Mouse (Mus musculus): ENCODE results near the gene Pla1a. TPM values are rescaled to one million over a fixed set of nuclear protein-coding genes. Genes with fewer than 3 reads are reported as not detected.

The Pla1a gene
- polyA plus RNA-seq, 1 experiment from 2014 or later: 0.23 TPM

- Histone ChIP-seq H3K9me3 (ENCODE audit: control insufficient read depth, low read length) (no peaks in the 10 kb centered on the region), H3K4me3 (ENCODE audit: low read depth, low read length) (no peak overlapping the region), H3K36me3 (ENCODE audit: control insufficient read depth, insufficient read depth, low read length) (no peaks in the 10 kb centered on the region), H3K4me1 (ENCODE audit: control insufficient read depth, insufficient read depth, low read length) (no peaks in the 10 kb centered on the region), H3K27me3 (ENCODE audit: control insufficient read depth, insufficient read depth, low read length) (no peaks in the 10 kb centered on the region), H3K27ac (ENCODE audit: low read depth, low read length) (no peak overlapping the region), H3K4me2 (no peak overlapping the region), H3K9ac (ENCODE audit: low read length) (no peak overlapping the region)
- ATAC-seq (ENCODE audit: low FRiP score) (no peak), DNase-seq (ENCODE audit: low spot score, missing footprints) (no peak)
- WGBS: 91% methylated on average over 3 of the region's 3 CpGs
These were observed 69.7 kb downstream of the Pla1a start for GRCm38 (mm10) chr16:38363256-38363595.

- no peak overlapping the region for H3K4me3 ChIP-seq (ENCODE audit: low read depth, low read length)
- H3K27me3 ChIP-seq (ENCODE audit: control insufficient read depth, insufficient read depth, low read length): no peaks in the 10 kb centered on the region
- WGBS: 86% methylated on average over 20 of the region's 20 CpGs
- no peak for ATAC-seq (ENCODE audit: low FRiP score)
- H3K36me3 ChIP-seq (ENCODE audit: control insufficient read depth, insufficient read depth, low read length): no peaks in the 10 kb centered on the region
- no peak overlapping the region for H3K4me2 ChIP-seq
- no peak overlapping the region for H3K9ac ChIP-seq (ENCODE audit: low read length)
- H3K4me1 ChIP-seq (ENCODE audit: control insufficient read depth, insufficient read depth, low read length): no peaks in the 10 kb centered on the region
- no peak for DNase-seq (ENCODE audit: low spot score, missing footprints)
- no peak overlapping the region for H3K27ac ChIP-seq (ENCODE audit: low read depth, low read length)
- H3K9me3 ChIP-seq (ENCODE audit: control insufficient read depth, low read length): no peaks in the 10 kb centered on the region
These were observed 70.3 kb downstream of the Pla1a start for GRCm38 (mm10) chr16:38362493-38363255.

- Histone ChIP-seq H3K27me3 (ENCODE audit: control insufficient read depth, insufficient read depth, low read length) (no peaks in the 10 kb centered on the region), H3K9me3 (ENCODE audit: control insufficient read depth, low read length) (no peaks in the 10 kb centered on the region), H3K36me3 (ENCODE audit: control insufficient read depth, insufficient read depth, low read length) (no peaks in the 10 kb centered on the region), H3K4me1 (ENCODE audit: control insufficient read depth, insufficient read depth, low read length) (no peaks in the 10 kb centered on the region), H3K9ac (ENCODE audit: low read length) (no peak within 1 kb of the TSS), H3K4me2 (no peak within 1 kb of the TSS), H3K27ac (ENCODE audit: low read depth, low read length) (no peak within 1 kb of the TSS), H3K4me3 (ENCODE audit: low read depth, low read length) (no peak within 1 kb of the TSS)
- WGBS: 64% methylated on average over 10 of the region's 10 CpGs
- ATAC-seq (ENCODE audit: low FRiP score) (no peak), DNase-seq (ENCODE audit: low spot score, missing footprints) (peak; percentile 78)
These were observed 71.0 kb downstream of the Pla1a start, which contains the start of gene Popdc2 for GRCm38 (mm10) chr16:38361933-38362332. Popdc2 (plus strand) TSS chr16:38362209.

- no peak overlapping the region for H3K4me3 ChIP-seq (ENCODE audit: low read depth, low read length)
- ATAC-seq (ENCODE audit: low FRiP score): no peak
- H3K36me3 ChIP-seq (ENCODE audit: control insufficient read depth, insufficient read depth, low read length): peaks cover 3% of the 10 kb centered on the region; the same call in 1 of the 2 replicates
- H3K4me1 ChIP-seq (ENCODE audit: control insufficient read depth, insufficient read depth, low read length): no peaks in the 10 kb centered on the region
- no peak for DNase-seq (ENCODE audit: low spot score, missing footprints)
- H3K27me3 ChIP-seq (ENCODE audit: control insufficient read depth, insufficient read depth, low read length): no peaks in the 10 kb centered on the region
- no peak overlapping the region for H3K4me2 ChIP-seq
- no peak overlapping the region for H3K27ac ChIP-seq (ENCODE audit: low read depth, low read length)
- H3K9ac ChIP-seq (ENCODE audit: low read length): no peak overlapping the region
- 24% methylated on average over 2 of the region's 2 CpGs for WGBS
- no peaks in the 10 kb centered on the region for H3K9me3 ChIP-seq (ENCODE audit: control insufficient read depth, low read length)
These were observed 72.6 kb downstream of the Pla1a start for GRCm38 (mm10) chr16:38360317-38360716.

GRCm38 (mm10) chr16:38359857-38360256 is 73.1 kb downstream of the Pla1a start:
- Histone ChIP-seq H3K36me3 (ENCODE audit: control insufficient read depth, insufficient read depth, low read length) (peaks cover 3% of the 10 kb centered on the region; the same call in 1 of the 2 replicates), H3K4me2 (no peak overlapping the region), H3K4me3 (ENCODE audit: low read depth, low read length) (no peak overlapping the region), H3K9me3 (ENCODE audit: control insufficient read depth, low read length) (no peaks in the 10 kb centered on the region), H3K27me3 (ENCODE audit: control insufficient read depth, insufficient read depth, low read length) (no peaks in the 10 kb centered on the region), H3K4me1 (ENCODE audit: control insufficient read depth, insufficient read depth, low read length) (no peaks in the 10 kb centered on the region), H3K9ac (ENCODE audit: low read length) (no peak overlapping the region), H3K27ac (ENCODE audit: low read depth, low read length) (no peak overlapping the region)
- DNase-seq (ENCODE audit: low spot score, missing footprints): no peak
- no peak for ATAC-seq (ENCODE audit: low FRiP score)
- WGBS: 80% methylated on average over 3 of the region's 3 CpGs

GRCm38 (mm10) chr16:38359241-38359640 is 73.7 kb downstream of the Pla1a start:
- peaks cover 3% of the 10 kb centered on the region; the same call in 1 of the 2 replicates for H3K36me3 ChIP-seq (ENCODE audit: control insufficient read depth, insufficient read depth, low read length)
- no peaks in the 10 kb centered on the region for H3K9me3 ChIP-seq (ENCODE audit: control insufficient read depth, low read length)
- no peak overlapping the region for H3K4me2 ChIP-seq
- ATAC-seq (ENCODE audit: low FRiP score) (no peak), DNase-seq (ENCODE audit: low spot score, missing footprints) (no peak)
- 93% methylated on average over 2 of the region's 2 CpGs for WGBS
- H3K27ac ChIP-seq (ENCODE audit: low read depth, low read length): no peak overlapping the region
- H3K27me3 ChIP-seq (ENCODE audit: control insufficient read depth, insufficient read depth, low read length): no peaks in the 10 kb centered on the region
- no peak overlapping the region for H3K4me3 ChIP-seq (ENCODE audit: low read depth, low read length)
- H3K4me1 ChIP-seq (ENCODE audit: control insufficient read depth, insufficient read depth, low read length): no peaks in the 10 kb centered on the region
- H3K9ac ChIP-seq (ENCODE audit: low read length): no peak overlapping the region

GRCm38 (mm10) chr16:38358256-38358812 is 74.6 kb downstream of the Pla1a start:
- H3K4me2 ChIP-seq: no peak overlapping the region
- WGBS: 88% methylated on average over 6 of the region's 6 CpGs
- DNase-seq (ENCODE audit: low spot score, missing footprints) (peak; percentile 45), ATAC-seq (ENCODE audit: low FRiP score) (no peak)
- H3K27ac ChIP-seq (ENCODE audit: low read depth, low read length): no peak overlapping the region
- H3K27me3 ChIP-seq (ENCODE audit: control insufficient read depth, insufficient read depth, low read length): no peaks in the 10 kb centered on the region
- H3K4me3 ChIP-seq (ENCODE audit: low read depth, low read length): no peak overlapping the region
- no peak overlapping the region for H3K9ac ChIP-seq (ENCODE audit: low read length)
- H3K36me3 ChIP-seq (ENCODE audit: control insufficient read depth, insufficient read depth, low read length): peaks cover 3% of the 10 kb centered on the region; the same call in 1 of the 2 replicates
- no peaks in the 10 kb centered on the region for H3K9me3 ChIP-seq (ENCODE audit: control insufficient read depth, low read length)
- no peaks in the 10 kb centered on the region for H3K4me1 ChIP-seq (ENCODE audit: control insufficient read depth, insufficient read depth, low read length)

- ATAC-seq (ENCODE audit: low FRiP score) (no peak), DNase-seq (ENCODE audit: low spot score, missing footprints) (no peak)
- H3K4me1 ChIP-seq (ENCODE audit: control insufficient read depth, insufficient read depth, low read length): no peaks in the 10 kb centered on the region
- no peak overlapping the region for H3K4me2 ChIP-seq
- no peaks in the 10 kb centered on the region for H3K27me3 ChIP-seq (ENCODE audit: control insufficient read depth, insufficient read depth, low read length)
- H3K9me3 ChIP-seq (ENCODE audit: control insufficient read depth, low read length): no peaks in the 10 kb centered on the region
- no peak overlapping the region for H3K9ac ChIP-seq (ENCODE audit: low read length)
- peaks cover 5% of the 10 kb centered on the region; the same call in 1 of the 2 replicates for H3K36me3 ChIP-seq (ENCODE audit: control insufficient read depth, insufficient read depth, low read length)
- no peak overlapping the region for H3K4me3 ChIP-seq (ENCODE audit: low read depth, low read length)
- H3K27ac ChIP-seq (ENCODE audit: low read depth, low read length): no peak overlapping the region
- 90% methylated on average over 5 of the region's 5 CpGs for WGBS
These were observed 78.6 kb downstream of the Pla1a start for GRCm38 (mm10) chr16:38354185-38354913.

GRCm38 (mm10) chr16:38353642-38354041 is 79.3 kb downstream of the Pla1a start:
- no peaks in the 10 kb centered on the region for H3K9me3 ChIP-seq (ENCODE audit: control insufficient read depth, low read length)
- WGBS: 92% methylated on average over 2 of the region's 2 CpGs
- no peak overlapping the region for H3K4me3 ChIP-seq (ENCODE audit: low read depth, low read length)
- H3K27me3 ChIP-seq (ENCODE audit: control insufficient read depth, insufficient read depth, low read length): no peaks in the 10 kb centered on the region
- no peak overlapping the region for H3K9ac ChIP-seq (ENCODE audit: low read length)
- peaks cover 5% of the 10 kb centered on the region; the same call in 1 of the 2 replicates for H3K36me3 ChIP-seq (ENCODE audit: control insufficient read depth, insufficient read depth, low read length)
- H3K4me2 ChIP-seq: no peak overlapping the region
- no peaks in the 10 kb centered on the region for H3K4me1 ChIP-seq (ENCODE audit: control insufficient read depth, insufficient read depth, low read length)
- no peak overlapping the region for H3K27ac ChIP-seq (ENCODE audit: low read depth, low read length)
- no peak for DNase-seq (ENCODE audit: low spot score, missing footprints)
- ATAC-seq (ENCODE audit: low FRiP score): no peak
